Mouse (Mus musculus): Measurements from ENCODE around the gene Aig1. TPM values are rescaled to one million over a fixed set of nuclear protein-coding genes. Genes with fewer than 3 reads are reported as not detected.

Gene Aig1
- total and polyA plus RNA-seq, 3 experiments = 0.13 TPM; not detected in 2

DNA sequence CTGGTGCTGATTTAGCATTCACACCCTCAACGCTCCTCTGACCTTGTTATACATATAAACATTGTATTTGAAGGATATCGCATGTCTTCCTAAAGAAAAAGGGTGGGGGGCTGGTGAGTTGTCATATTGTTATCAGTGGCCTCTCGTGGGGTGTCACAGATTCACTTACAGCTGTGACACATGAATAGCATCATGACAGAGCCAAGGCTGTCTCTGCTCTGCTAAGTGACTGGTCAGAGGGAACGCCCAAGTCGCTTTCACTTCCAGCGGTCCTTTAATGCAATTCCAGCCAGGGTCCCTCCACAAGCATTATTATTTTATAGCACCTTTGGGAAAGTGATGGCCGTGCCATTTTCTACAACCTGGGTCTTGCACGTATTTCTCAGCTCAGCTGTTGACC is 271.3 kb downstream of the Aig1 start:
- no peaks in the 10 kb centered on the region for H3K36me3 ChIP-seq (ENCODE audit: control insufficient read depth in 1 of 2, insufficient read depth in 2 of 2, low read length in 2 of 2)
- no peak for TF ChIP-seq ZKSCAN1 (IDR thresholded peaks at IDR 0.05; ENCODE audit: low read depth, low read length)
- TF ChIP-seq CHD2 (IDR thresholded peaks at IDR 0.05; ENCODE audit: low read length) = no peak
- no peak for TF ChIP-seq POLR2AphosphoS5 (IDR thresholded peaks at IDR 0.05; ENCODE audit: borderline replicate concordance, low read depth, low read length)
- no peak for TF ChIP-seq BHLHE40 (IDR thresholded peaks at IDR 0.05; ENCODE audit: borderline replicate concordance, low read depth, low read length)
- no peak for TF ChIP-seq USF2 (IDR thresholded peaks at IDR 0.05; ENCODE audit: borderline replicate concordance in 1 of 2, insufficient read depth in 1 of 2, low read depth in 1 of 2, low read length in 2 of 2)
- TF ChIP-seq POLR2A (IDR thresholded peaks at IDR 0.05; ENCODE audit: control insufficient read depth in 1 of 2, insufficient read depth in 1 of 2, low read depth in 1 of 2, low read length in 2 of 2, poor library complexity in 1 of 2) = no peak
- TF ChIP-seq GABPA (IDR thresholded peaks at IDR 0.05; ENCODE audit: low read depth, low read length) = no peak
- TF ChIP-seq SMC3 (IDR thresholded peaks at IDR 0.05; ENCODE audit: low read depth, low read length) = no peak
- no peak for TF ChIP-seq JUND (IDR thresholded peaks at IDR 0.05; ENCODE audit: low read depth, low read length)
- TF ChIP-seq RCOR1 (IDR thresholded peaks at IDR 0.05; ENCODE audit: low read depth, low read length) = no peak
- no peak overlapping the region for H3K27ac ChIP-seq (ENCODE audit: control insufficient read depth, low read depth, low read length)
- H3K9ac ChIP-seq (ENCODE audit: control insufficient read depth, low read depth, low read length, poor library complexity, severe bottlenecking) = no peak overlapping the region
- H3K9me3 ChIP-seq (replicated peaks; ENCODE audit: insufficient read depth, low read length) = no peaks in the 10 kb centered on the region
- H3K4me1 ChIP-seq (ENCODE audit: control insufficient read depth in 1 of 2, insufficient read depth in 2 of 2, low read length in 2 of 2) = no peaks in the 10 kb centered on the region
- DNase-seq (ENCODE audit: low read depth, low spot score) = no peak
- H3K79me2 ChIP-seq (ENCODE audit: control insufficient read depth, insufficient read depth, low read length, poor library complexity) = no peaks in the 10 kb centered on the region
- H3K4me3 ChIP-seq (ENCODE audit: control insufficient read depth in 1 of 2, insufficient read depth in 1 of 2, low read depth in 2 of 2, low read length in 2 of 2) = no peak overlapping the region
- no peaks in the 10 kb centered on the region for H3K27me3 ChIP-seq (ENCODE audit: control insufficient read depth in 1 of 2, insufficient read depth in 2 of 2, low read length in 2 of 2)

Other genes with a start within 250 kb of the Aig1 start
- gene Hivep2, start 97.1 kb upstream of the Aig1 start, total RNA-seq (2012; rRNA removed) = not detected in 2 replicates
- gene Hivep2, start 97.1 kb upstream of the Aig1 start, polyA plus RNA-seq (2012; ENCODE audit: insufficient read depth in 1 of 2, insufficient read length in 2 of 2, low read depth in 1 of 2, low replicate concordance in 2 of 2, missing spikeins in 1 of 2) = not detected